Mouse (Mus musculus) 416B (cell line): ENCODE data around the gene Gm21970.

Source experiments
- DNase-seq: peaks from one replicate; pipeline ENCODE4 v3.0.0; 2011; ENCODE audit warnings: low read depth

Gene Gm21970

DNA sequence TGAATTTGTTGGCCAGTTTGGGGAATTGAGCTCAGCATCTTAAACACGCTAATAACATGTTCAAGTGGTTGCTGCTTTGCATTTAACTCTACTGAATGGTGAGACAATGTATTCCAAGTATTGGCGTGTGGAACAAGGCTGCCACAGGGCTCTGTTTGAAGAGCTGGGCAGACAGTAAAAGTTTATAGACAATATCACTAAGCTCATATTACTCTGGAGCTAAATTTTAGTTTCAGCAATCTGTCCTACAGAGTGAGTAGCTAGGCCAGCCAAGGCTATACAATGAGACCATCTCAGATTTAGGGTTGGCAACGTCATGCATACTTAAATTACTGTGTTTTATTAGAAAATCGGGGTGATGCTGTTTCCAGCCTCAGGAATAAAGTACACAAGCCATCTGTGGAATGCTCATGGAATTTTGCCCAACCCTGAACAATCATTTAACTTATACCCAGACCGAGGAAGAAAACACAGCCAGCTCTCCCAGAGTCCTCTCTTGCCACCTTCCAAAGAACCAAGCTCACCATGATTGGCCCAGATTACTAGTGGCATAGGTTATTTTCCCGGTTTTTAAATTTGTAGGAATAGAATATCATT, 10.1 kb downstream of the Gm21970 start:
- DNase-seq, result no peak

DNA sequence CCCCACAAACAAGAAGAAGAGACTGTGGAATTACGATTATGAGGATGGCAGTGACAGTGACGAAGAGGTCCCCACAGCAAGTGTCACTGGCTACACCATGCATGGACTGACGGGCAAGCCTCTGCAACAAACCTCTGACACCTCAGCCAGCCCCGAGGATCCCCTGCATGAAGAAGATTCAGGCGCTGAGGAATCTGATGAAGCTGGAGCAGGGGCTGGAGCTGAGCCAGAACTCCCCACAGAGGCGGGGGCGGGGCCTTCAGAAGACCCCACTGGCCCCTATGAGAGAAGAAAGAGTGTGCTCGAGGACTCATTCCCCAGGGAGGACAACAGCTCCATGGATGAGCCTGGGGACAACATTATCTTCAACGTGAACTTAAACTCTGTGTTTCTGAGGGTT, 12.3 kb downstream of the Gm21970 start:
- DNase-seq, result no peak

DNA sequence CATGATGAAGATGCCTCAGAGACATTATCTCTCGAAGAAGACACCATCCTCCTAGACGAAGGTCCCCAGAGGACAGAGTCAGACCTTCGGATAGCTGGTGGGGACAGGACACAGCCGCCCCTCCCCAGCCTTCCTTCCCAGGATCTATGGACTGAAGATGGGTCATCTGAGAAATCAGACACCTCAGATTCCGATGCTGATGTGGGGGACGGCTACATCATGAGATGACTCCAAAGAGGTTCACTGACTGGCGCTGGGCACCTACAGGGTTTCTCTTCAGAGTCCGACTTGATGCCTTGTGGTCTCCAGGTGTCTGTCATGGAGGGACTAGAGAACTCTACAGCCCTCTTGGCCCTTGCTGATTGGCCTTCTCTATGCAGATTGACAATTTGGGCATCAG, 12.7 kb downstream of the Gm21970 start:
- DNase-seq, result no peak

DNA sequence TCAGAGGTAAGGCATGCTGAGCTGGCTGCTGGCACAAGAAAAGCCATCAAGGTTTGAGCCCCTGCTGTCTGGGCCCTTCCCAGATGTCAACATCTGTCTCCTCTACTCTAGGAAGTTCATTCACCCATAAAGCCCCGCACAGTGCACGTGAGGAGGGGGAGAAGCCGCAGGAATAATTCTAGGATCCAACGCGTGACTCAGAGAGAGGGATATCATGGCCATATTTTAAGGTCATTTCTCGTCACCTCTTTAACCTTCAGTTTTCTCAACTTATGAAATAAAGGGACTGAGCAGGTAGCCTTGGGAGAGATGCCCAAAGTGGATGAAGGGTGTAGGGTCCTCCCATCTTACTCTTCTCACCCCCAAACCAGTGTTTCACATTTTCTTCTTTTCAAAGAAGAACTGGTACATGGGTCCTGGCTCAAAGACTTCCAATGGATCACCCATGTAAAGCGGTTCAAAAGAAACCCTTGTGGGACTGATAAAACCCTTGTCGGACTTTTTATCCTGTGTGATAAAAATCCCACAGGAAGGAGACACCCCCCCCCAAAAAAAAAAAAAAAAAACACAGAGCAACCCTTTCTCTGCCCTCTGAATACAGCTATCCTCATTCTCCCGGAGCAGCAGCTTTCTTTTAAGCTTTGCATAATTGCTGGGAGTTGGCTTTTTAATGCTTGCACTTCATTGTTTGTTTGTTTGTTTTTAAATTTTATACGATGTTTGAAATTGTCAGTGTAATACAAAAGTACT, 13.5 kb downstream of the Gm21970 start:
- DNase-seq, result no peak

DNA sequence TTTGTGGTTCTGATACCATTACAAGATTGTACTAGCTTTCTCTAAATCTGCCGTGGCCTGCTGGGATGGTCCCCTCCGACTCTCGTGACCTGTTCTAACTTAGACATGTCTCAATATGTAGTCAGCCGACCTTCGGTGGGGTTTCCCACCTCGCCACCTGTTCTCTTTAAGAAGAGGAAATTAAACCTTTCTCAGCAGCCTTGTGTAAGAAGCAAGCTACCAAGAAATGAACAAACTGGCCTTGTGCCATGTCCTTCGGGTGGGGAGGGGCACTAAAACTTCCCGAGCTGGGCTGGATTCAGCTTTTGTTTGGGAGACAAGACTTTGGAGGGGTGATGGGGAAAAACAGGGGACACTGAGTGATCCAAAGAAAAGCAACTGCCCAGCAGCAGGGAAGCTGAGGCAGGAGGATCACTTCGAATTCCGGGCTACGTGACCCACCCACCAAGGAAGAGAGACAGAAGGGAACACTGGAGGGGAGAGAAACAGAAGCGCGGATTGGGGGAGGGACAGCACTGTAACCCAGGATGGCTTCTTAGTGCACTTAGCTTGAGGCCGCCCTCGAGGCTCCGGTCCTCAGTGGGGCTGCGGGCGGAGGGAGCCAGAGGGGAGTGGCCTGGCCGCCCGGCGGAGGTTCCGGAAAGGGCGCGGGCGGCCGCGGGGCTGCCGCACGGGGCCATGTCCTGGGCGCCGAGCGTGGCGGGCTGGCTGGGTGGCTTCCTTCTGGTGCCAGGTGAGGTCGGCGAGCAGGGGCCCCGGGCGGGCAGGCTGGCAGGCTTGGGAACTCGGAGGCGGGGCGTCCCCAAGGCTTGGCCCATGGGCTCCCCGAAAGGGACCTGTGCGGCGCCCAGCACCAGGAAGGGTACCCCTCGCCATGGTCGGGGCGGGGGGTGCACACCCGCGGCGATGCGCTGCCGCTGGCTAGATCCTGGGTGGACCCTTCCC, 14.4 kb downstream of the Gm21970 start, which contains the start of gene Il10rb:
Il10rb (plus strand) TSS at position 525 of the 945 bp plus-strand sequence.
- DNase-seq, result peak; percentile 56

DNA sequence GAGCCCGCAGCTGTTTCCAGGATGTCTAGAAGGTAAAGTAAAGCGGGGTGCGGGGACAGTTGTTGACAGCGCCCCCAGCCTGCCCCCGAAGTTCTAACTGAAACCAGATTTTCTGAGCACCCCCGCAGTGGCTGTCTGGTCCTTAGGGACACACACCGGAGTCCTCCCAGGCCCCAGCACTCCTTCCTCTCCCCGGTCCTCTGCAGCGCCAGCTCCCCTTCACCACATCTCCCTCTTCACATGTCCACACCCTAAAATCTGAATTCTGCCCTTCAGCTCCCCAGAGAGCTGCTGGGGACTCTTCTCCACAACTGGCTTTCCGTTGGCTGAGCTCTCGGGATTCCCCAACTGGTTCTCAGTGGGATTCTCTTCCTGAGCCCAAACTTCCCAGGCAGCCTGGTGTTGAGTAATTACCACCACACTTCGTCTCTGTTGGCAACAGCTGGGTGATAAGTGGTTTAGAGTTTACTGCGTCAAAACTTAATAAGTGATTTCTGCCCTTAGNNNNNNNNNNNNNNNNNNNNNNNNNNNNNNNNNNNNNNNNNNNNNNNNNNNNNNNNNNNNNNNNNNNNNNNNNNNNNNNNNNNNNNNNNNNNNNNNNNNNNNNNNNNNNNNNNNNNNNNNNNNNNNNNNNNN, 15.2 kb downstream of the Gm21970 start:
- peak; percentile 48 for DNase-seq

DNA sequence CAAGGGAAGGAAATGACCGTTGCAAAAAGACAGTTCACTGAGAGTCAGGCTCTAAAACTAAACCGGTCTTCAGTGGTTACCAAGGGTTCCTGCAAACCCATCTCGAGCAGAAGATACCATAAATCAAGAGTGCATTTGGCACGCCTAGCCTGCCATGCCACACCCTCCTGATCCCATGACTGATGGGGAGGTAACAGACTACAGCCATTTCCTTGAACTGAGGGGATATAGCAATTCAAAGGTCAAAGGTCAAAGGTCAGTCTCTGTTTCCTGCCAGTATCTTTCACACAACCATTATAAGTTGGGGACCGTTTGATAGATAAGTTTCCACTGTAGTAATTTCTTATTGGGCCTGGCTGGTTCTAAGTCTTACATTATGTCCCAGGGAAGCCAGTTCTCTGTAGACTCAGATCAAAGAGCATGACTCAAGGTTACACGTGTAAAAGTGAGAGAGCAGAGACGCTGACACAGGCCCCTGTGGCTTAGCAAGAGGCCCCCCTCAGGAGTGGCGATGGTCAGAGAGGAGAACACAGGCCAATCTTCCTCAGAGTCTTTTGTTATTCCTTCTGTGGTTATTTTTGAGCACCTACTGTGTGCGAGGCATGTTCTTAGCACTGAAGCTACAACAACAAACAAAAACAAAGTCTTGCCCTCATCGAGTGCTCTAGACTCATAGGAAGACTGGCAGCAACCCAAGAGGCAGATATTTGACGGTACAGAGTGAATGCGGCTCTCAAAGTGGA, 21.8 kb downstream of the Gm21970 start:
- DNase-seq, result peak; percentile 61

DNA sequence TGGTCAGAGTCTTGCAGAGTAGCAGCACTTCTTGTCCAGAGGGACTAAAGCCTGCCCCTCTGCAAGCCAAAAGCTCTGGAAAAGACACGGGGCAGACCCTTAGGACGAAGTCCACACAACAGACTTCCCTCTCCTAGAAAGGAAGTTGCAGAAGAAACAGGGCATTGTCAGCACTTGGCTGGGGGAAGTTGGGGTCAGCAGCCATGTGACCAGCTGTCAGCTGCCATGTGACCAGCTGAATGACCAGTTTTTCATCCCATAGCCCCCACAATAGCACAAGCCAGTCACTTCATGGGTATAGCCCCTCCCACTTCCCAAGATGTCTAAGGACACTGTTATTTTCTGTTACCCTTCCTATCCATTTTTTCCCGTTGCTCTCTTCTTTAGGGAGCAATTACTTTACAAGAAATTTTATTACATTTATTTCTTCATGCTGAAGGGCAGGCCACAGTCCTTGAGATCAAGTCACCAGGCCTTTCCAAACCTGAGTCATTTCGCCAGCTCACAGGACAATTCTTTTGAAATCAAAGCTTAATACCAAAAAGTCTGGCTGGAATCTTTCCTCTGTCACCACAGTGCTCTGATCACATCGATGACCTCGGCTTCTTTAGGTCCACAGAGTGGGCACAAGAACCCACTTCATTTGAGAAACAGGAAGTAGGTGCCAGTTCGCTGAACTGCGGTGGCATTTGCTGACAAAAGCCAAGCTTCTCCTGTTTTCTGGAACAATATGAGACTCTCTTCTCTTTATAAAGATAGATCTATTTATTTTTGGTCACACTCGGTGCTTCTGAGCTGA, 24.1 kb downstream of the Gm21970 start:
- DNase-seq, result no peak

DNA sequence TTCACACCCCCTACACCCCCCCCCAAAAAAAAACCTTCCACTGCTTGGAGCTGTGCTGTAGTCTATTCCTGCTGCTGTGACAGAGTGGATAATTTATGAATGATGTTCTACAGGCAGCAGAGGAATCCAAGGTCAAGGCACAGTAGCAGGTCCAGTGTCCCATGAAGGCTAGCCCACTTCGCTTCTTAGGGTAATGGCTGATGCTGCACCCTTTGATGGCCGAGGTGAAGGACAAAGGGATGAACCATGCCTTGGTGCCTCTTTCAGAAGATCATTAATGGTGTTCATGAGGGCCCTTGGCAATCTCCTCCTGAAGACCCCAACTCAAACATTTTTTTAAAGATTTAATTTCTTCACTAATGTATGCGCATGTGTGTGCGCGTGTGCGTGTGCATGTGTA, 24.8 kb downstream of the Gm21970 start:
- no peak for DNase-seq

DNA sequence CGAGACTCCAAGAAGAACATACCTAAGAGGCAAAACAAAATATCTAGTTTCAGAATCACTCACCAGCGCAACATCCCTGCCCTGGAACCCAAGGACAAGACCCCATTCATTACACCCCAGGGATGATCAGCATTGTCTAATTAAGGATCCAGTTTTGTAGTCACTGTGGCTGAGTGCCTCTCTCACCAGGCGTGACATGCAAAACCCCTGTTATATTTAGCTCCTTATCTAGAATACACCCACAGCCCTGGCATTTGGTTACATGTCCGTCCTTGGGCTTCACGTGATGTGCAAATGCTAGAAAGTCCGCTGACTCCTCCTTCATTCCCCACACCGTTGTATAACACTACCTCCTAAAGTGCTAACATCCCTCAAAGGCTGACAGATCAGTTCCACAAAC, 25.4 kb downstream of the Gm21970 start:
- no peak for DNase-seq

DNA sequence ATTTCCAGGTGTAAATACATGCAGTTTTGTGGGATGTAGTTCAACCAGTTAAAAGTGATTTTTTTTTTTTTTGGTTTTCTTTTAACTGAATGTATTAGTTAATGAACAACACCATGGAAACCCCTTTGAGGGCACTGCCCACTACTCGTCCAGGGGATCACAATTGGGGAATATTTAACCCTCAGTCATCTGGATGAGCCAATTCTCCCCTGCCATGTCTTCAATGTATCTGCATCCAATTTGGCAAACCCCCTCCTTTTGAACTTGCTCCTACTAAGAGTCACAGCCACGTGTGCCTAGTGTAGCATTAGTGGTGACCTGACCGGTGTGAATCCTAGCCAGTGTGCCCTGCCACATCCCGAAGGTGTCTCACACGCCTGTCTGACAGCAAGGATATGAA, 27.0 kb downstream of the Gm21970 start:
- DNase-seq, result no peak

DNA sequence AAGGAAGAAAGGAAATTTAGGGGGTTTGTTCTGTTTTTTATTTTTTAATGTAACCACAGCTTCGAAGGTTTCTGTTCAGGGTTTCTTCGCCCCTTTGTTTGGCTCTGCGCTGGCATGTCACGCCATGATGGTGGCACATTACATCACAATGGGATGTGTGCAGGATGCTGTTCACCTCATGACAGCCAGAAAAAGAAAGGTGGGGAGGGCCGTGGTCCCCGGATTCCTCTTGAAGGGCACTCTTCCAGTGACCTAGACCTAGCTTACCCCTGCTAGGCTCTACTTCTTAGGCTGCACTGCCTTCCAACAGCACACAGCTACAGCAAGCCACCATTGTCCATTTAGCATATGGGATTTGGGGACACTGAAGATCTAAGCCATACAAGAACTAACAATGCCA, 34.3 kb downstream of the Gm21970 start:
- DNase-seq, result no peak

DNA sequence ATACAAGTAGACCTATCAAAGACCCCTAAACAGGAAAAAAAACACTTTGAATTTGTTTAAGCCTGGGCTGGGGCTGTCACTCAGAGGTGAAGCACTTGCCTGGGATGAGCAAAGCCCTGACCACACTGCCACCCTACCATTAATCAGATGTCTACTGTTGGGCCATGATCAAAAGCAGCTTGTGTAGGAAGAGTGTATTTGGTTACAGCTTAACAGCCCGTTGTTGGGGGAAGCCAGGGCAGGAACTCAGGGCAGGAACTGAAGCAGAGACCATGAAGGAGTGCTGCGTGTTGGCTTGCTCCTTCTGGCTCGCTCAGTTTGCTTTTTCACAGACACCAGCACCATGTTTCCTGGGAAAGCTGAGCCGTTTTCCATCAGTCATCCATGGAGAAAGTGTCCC, 35.1 kb downstream of the Gm21970 start:
- DNase-seq, result no peak

DNA sequence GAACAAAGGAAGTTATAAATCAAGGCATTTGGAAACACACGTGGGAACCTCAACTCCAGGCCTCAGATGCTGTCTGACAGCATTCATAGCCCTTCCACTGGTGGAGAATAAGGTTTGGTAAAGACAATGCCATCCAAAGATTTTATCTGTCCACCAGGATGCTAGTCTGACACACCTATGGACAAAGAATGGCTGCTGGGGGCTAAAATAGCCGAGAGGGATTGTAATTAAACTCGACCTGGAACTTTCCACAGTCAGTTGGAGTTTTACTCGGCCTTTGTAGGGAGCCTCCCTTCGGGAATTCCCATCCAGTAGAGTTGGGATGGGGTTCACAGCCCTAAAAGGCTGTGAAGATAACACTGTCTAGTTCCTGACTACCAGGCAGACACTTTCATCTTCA, 35.9 kb downstream of the Gm21970 start:
- no peak for DNase-seq

DNA sequence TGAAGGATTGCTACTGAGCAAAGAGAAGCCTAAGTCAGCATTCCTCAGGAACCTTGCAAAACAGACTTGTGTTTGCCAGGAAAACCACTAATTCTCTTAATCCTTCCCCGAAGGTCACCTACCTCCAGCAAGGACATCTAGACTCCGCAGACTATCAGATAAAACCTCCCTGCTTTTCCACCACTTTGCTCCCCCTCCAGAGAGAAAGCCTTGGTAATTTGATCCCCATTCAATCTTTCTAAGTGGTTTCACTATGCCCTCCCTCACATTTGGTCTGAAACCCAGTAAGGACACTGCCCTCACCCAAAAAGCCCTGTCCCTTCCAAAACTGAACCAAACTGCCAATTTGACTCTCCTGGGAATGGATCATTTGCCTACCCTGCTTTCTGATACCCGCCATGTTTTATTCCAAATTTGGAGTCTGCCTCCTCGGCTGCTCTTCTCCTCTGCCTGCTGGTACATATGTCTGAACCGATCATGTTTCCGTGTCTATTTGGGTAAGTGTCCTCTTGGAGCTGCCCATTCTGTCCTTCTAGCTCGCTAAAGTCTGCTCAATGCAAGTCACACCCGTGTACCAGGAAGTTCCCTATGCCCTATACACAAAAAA, 36.8 kb downstream of the Gm21970 start:
- DNase-seq, result peak; percentile 22

DNA sequence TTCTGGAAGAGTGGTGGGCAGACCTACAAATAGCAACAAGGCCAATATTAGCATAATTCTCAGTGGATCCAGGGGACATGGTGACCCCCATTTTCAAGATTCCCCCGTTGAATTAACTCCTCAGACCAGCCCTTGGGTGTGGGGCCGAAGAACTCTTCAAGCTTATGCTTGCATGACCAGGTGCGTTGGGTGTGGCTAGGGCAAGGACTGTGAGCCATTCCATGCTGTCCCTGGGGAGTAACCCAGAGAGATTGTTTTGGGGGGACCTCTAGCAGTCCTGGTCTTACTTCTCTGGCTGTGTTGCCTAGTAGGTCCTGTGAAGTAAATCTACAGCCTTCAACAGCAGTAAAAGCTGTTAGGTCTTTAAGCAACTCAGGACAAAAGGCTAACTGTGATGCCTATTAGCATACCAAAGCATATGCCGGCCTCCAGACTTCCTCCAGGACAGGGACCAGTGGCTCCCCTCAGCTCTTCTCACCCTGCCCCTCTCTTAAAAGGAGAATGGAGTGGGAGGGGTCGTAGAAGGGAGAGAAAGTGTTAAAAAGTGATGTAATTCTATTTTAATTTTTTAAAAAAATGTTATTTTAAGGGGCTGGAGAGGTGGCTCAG, 41.3 kb downstream of the Gm21970 start:
- no peak for DNase-seq

DNA sequence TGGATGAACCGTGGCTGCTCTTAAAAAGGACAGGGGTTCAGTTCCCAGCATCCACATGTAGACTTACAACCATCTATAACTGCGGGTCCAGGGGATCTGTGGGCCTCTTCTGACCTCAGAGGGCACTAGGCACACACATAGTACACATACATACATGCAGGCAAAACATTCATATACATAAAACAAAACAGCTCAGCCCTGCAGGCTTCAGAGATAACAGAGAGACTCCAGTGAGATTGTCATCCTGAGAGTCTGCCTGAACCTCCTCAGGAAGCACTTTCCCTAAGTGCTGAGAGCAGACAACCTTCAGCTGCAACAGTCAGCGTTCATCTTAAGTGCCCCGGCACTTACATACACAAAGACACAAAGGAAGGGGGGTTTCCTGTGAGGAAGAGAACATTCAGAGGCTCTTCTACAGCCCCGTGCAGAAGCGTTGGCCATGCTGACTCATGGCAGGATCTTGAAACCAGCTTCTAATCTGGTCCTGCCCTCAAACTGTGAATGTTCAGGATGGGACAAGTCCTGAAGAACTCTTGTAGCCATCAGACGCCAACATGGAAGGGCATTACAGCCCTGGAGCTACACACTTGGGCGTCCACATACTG, 41.9 kb downstream of the Gm21970 start:
- DNase-seq, result peak; percentile 86

DNA sequence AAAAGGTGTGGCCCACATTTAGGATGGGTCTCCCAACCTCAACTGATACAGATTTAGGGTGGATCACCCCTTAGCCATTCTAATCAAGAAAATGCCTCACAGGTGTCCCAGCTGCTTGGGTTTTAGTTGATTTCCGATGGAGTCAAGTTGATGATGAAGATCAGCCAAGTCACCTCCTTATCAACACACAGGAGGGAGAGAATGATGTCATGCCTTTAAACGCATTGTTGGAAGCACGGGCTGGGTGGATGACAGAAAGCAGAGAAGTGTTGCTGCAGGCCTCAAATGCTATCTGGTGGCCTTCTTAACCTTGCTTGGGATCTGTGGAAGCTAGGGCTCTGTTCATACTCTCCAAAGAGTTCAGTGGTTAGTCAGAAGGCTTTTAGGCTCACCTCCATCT, 42.6 kb downstream of the Gm21970 start:
- no peak for DNase-seq

DNA sequence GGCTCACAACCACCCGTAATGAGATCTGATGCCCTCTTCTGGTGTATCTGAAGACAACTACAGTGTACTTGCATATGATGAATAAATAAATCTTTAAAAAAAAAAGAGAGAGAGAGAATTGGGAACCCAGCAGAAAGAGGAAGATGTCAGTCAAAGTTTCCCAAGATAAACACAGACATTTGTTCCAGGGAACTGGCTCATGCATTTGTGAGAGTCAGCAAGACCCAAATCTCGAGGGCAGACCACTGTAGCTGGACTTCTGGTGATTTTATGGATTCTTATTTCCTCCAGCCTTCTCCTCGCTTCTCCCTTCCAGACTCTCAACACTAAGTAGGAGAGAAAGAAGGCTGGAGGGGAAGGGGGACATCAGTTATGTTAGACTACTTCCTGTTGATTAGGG, 46.6 kb downstream of the Gm21970 start:
- no peak for DNase-seq
